Mouse (Mus musculus): ENCODE measurements at regions not wholly inside any gene's neighbourhood (a gene's known extent, or its start where the extent isn't known, plus 50 kb on each side); places are given as distances from the start of the nearest gene placed in this dataset.

DNA sequence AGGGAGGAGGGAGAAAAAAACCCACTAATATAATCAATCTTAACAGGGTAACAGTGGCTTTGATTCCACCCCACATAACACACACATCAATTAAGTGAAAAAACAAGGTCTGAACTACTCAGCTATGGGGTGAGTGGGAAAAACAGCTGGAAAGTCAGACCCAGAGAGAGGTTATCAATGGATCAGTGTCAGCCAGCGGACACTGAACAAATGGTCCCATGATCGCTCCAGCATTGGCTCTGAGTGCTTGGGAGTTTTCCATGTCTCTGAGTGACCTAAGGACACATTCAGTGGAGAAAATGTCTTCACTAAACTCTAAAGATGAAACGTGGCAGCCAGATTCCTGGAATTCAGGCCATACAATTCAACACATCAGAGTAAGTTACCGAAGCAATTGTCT lies 281.9 kb downstream of the Epha4 start:
- TF ChIP-seq CTCF (IDR thresholded peaks at IDR 0.05; ENCODE audit: low read depth) (no peak), EP300 (IDR thresholded peaks at IDR 0.05; ENCODE audit: low read depth) (no peak)

Measured in liver, postnatal 0 days (tissue).